Mouse (Mus musculus) urinary bladder, postnatal 36 days (tissue): ENCODE data around the gene Tatdn3.

Experiments used
- DNase-seq, 2 experiments: peaks; one replicate each; pipeline ENCODE4 v3.0.0; 2022; ENCODE audit warnings: low spot score in 2 of 2, mixed read lengths in 1 of 2

Gene Tatdn3

DNA sequence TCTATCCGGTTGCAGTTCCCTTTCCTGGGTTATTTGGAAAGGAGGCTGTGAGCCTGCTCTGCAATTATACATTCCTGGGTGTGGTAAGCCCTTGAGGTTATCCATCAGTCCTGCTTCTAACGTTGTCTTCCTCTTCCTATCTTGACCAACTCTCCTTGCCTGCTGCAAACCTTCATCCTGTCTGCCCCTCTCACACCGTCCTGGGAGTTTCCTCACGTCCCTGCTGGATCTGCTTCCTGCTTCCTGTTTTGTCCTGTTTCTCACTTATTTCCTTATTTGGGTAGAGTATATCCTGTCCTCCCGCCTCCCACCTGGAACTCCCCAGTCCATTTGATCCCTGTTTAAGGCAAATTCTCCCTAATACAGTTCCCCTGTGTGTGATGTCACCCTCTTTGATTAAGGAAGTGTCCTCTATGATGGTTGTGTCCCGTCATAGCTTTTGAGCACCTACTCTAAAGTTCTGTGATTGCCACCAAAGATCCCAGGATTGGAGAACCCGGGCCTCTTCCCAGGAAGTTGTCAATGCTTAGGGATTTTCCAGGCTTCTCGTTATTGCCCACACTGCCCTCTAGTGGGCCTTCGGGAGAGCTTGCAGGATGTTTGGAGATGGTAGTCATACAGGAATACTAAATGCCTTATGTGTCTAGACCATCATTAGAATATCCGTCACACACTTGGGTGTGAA, 12.6 kb upstream of the Tatdn3 start:
- DNase-seq, result peak; percentile 28 to 38

DNA sequence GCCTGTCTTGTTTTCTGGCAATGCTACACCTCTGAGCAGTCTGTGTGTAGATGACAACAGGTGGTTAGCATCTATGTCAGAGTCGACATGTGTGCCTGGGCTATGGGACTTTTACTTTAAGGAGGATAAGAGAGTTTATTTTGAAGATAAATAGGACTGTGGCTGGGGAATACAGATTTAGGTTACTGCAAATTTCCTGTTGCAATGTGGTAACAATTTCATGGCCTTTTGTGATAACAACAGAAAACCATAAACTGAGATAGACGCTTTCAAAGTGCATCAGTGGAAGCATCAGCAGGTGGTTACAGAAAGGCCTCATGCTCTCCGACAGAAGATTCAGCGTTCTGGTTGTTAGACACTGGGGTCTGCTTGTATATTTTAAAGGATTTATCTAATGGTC, 10.8 kb upstream of the Tatdn3 start:
- no peak for DNase-seq

DNA sequence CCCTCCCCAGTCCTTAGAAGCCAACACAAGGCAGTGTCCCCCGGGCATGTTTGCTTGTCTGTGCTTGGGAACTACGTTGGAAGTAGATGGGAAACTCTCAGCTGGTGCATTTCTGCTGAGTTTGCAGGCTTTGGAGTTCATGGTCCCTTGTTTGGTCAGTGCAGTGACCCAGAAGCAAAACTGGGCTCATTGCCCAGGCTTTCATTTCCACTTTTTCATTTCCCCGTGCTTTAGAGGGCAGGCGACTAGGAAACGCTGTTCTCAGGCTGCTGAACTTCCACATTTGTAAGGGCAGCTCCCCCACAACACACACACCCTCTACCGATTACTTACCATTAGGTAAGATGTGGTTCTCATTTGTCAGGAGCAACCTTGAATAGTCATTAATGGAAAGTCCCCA, 10.3 kb upstream of the Tatdn3 start:
- DNase-seq, result peak in 1 of 2 experiments; percentile 47

DNA sequence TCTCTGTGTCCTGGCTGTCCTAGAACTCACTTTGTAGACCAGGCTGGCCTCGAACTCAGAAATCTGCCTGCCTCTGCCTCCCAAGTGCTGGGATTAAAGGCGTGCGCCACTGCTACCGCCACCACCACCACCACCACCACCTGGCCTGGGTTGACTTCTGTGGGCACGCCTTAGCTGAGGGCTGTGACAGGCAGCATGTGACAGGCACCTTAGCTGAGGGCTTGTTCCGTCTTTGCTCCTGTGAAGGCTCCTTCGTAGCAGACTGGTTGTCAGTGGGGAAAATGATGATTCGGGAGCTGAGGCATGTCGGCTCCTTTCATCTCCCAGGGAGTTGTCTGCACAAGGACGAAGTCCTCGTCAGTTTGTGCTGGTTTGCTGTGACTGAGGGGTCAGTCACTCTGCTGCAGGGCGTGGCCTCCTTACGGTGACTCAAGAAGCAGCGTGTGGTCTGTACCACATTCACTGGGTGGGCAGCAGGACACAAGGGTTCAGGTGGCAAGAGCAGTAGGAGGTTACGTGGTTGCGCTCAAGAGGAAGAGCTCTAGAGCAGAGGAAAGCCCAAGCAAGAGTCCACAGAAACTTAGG, 9.7 kb upstream of the Tatdn3 start:
- DNase-seq, result no peak

DNA sequence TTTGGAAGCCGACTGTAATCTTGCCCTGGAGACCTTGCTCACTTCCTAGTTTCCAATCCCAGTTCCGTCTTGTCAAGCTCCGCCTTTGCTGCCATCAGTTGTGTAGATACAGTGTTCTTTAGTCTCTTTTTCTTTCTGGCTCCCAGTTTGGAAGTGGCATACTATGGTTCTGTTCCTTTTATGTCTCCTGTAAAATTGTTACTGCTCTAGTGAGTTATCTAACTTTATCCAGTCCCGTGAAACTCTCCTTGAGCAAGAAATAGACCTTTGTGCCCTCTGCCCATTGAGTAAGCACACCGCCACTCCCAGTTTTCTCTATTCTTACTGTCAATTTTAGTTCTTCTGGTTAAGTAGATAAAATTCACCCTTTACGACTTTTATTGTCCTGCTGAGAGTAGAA, 8.9 kb upstream of the Tatdn3 start:
- no peak for DNase-seq

DNA sequence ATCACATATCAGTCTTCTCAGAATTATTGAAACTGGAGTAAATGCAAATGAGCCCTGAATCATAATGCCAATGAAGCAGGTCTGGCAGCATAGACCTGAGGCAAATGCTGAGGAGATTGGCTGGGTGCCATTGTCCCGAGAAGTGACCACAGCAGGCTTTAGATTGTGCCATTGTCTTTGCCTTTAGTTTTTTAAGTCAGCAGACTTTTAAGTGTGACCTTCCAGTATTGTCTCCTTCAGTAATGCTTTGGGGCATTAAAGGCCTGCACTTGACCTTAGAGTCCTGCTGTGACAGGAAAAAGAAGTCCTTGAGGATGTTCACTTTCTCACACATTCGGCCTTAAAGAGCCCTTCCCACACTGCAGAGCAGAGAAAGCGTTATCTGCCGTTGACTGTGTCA, 7.5 kb upstream of the Tatdn3 start:
- no peak for DNase-seq

DNA sequence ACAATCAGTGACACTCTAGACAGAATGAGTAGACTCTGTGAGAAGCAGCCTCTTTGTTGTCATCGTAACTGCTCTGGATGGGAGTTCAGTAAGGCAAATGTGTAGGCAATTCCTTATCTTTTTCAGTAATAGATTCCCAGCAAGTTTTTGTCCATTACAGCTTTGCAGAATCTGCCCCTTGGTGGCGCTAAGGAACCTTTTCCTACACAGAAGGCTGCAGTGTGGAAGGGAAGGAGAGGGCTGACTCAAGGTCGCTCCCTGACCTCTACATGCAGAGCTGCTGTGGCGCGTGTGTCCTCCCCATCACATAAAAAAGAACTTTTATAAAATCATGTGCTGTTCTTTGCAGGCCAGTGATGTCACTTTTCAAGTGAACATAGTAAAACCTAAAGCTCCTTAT, 5.6 kb upstream of the Tatdn3 start:
- DNase-seq, result no peak

DNA sequence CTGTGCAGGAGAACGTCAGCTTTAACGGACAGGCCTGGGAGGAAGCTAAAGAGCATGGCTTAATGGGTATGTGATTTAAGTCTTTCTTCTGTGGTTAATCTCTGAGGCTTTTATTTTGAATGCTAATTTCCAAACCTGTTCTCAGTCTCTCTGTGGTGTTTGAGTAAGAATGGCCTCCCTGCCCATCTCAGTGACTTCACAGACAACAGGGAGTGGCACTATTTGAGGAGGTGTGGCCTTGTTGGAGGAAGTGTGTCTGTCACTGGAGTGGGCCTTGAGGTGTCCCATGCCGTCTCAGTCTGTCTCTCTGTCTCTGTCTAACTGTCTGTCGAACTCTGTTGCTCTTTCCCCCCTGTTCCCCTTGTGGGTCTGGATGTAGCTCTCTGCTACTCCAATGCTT, 2.5 kb upstream of the Tatdn3 start:
- DNase-seq, result no peak

DNA sequence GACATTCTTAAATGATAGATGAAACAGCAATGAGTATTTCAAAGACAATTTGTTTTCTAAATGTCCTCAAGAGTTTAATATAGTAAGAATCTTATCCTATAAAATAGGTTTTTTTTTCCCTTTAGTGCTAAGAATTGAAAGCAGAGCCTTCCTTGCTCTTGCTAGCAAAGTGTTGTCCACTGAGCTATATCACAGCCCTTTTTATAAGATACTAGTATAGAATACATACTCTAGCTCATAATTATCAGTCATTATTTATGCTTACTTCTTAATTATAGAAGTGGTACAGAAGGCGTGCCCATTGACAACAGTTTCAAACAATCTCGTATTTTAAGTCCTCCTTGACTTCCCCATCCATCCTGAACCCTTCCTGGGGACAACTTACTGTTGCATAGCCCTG, 1.8 kb upstream of the Tatdn3 start:
- no peak for DNase-seq

DNA sequence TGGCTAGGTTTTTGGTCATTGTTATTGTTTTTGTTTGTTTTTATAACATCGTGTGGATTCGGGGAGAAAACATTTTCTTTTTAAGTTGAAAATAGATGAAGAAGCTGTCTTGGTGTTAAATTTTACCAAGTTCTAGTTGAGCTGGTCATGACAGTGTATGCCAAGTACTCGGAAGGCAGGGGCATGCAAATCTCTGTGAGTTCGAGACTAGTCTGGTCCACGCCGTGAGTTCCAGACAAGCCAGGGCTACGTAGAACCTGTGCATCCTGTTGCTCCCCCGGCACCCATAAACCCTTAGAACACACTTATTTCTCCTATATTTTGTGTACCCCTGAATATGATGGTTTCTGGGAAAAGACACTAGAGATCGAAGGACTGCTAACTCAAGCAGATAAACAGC, 968 bp upstream of the Tatdn3 start:
- no peak for DNase-seq

DNA sequence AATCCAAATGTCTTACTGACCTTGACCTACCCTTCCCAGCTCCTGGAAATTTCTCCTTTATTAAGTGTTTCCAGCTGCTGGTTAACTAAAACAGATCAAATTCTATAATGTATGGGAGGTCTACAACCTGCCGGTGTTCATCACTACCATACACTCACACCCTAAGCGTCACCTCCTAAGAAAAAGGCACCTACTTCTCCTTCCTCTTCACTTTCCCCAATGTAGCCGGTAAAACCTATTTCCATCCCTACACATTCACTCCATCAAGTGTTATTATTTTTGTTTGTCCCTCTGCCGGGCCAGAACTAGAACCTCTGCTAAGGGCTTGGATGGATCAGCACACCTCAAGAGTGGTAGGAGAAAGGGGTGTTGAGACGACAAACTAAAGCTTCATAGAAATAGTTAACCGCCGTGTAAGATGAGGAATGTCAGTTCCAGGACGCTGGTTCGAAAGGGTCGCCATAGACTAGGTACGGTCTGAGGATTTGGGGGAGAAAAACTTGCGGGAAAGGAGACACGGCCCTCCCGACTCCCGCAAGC, 421 bp downstream of the Tatdn3 start:
- DNase-seq, result no peak

DNA sequence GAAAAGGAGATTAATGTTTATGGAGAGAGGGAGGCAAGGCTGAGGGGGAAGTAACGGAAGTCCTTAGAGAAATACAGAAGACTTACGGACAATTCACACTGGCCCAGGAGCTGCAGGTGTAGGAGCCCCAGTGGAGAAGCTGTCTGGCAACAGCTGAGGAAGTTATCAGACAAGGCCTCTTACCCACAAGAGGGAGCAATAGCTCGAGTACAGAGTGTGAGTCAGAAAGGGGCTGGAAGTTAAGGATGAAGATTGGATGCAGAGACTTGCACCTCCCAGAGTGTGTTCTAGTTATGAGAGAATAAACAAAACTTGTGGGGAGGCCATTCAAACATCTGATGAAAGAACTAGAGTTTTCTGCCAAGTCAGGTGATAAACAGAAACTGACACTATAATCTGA, 5.3 kb downstream of the Tatdn3 start:
- no peak for DNase-seq

DNA sequence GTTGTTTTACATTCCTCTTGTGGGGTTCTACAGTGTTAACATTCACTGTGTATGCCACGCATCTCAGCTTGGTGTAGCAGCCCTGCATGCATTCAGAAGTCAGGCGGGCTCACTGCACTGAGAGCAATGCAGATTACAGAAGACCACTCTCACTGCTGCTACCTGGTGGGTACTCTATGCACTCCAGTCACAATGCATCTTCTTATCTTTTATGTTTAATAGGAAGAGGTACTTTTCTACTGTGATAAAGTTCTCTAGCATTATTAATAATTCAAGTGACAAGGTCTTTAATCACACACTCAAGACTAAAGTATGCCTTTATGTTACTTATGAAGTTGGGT, 7.2 kb downstream of the Tatdn3 start:
- no peak for DNase-seq

DNA sequence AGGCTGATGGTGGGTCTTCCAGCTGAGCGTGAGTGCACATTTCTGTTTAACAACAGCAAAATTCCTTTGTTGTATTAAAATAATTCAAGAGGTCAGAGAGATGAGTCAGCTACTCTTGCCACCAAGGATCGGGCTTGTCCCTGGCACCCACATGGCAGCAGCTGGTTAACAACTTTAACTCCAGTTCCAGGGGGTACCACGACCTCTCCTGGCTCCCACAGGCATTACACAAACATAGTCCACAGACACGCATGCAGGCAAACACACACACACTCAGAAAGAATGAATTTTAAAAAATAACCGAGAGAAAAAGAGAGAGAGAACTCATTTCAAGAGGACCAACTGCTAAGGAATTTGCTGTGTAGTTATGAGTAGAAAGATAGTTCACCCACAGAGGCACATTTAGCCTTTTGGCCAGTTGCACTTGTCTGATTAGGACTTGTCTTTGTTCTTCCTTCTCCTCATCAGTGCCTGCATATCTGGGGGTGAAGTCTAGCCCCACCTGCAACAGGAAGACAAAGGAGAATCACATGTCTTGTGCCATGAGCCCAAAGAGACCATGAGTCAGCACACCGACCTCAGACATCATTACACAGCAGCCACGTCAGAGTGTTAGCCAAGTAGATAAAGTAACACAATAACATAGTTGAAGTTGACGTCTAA, 7.7 kb downstream of the Tatdn3 start:
- no peak for DNase-seq

DNA sequence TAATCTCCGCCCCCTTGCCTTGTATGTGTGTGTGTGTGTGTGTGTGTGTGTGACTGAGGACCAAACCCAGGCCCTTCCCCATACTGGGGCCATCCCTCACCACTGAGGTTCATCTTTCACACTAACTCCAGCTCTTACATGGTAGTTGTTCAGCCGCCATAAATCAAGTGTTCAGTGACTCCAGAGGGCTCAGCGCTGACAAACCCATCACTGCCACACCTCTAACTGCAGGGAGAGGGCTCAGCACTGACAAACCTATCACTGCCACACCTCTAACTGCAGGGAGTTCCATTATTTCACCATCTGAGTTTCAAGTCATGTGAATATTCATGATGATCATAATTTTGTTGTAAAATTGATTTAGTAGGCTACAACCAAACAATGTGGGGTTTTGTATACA, 9.2 kb downstream of the Tatdn3 start:
- DNase-seq, result no peak

DNA sequence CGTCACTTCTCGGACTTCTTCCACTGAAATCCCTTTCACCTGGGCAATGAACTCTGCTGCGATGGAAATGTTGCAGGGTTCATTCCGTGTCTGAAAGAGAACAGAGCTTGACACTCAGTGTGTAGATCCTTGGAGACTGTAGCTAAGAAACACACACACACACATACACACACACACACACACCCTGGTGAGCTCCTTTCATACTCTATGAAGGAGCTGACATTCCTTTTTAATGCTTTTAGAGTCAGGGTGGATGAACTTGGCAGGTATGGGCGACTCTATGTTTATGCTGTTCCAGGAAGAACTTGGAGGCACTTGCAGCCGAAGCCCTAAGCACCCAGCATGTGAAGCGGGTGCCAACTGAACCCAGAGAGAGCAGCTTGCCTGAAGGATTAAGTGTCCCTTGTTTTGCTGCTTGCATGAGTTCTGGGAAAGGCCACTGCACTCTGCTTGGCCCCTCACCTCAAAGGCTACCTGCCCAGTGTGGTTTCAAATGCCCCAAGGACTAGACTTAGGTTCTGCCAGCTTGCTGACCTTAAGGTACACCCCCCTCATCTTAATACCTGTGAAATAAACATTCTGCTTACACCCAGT, 16.4 kb downstream of the Tatdn3 start:
- DNase-seq, result peak in 1 of 2 experiments; percentile 26

DNA sequence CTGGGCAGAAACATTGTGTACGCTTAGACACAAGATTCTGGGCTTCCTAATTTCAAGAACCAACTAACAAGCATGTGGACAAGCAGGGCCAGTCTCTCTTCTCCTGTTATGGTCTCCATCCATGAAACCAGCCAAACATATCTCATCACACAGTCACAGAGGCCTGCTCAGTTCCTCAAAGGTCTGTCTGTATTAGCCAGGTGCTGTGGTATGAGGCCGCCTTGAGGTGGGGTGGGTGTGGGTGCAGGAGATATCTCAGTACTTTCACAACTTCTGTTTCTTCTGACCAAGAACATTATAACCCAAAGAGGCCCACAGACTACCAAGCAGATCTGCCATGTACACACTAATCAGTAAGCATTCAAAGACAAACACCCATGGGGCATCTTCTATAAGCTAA, 17.5 kb downstream of the Tatdn3 start:
- DNase-seq, result no peak

DNA sequence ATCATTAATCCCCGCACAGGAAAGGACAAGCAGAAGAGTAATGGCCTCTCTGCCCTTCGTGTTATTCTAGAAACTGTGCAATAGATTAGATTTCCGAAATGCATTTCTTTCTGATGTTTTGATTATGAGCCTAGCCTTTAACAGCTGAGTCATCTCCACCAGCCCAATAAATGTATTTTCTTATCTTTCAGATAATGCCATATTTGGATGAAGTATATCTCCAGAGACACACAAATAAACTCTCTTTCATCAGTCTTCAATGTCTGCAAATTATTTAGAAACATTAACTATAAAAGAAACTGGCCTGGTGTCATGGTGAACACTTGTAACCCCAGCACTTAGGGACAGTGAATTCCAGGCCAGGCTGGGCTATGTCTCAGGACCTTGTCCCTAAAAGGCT, 20.0 kb downstream of the Tatdn3 start:
- DNase-seq, result no peak

DNA sequence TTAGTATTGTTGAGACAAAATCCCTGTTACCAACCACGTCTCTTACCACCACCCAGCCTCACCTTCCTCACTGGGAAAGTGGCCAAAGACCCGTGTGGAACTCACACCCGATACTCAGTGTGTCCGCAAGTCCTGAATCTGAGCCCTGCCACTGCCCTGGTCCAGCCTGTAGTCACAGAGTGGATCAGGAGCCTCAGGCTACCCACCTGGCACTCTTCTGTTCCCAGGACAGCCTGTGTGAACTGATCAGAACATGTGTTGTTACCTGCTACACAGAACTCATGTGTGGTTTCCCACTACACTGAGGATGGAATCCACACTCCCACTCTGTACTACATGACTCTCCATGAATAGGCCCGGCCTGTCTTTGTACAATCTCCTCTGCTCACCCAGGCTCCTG, 20.6 kb downstream of the Tatdn3 start:
- DNase-seq, result no peak

DNA sequence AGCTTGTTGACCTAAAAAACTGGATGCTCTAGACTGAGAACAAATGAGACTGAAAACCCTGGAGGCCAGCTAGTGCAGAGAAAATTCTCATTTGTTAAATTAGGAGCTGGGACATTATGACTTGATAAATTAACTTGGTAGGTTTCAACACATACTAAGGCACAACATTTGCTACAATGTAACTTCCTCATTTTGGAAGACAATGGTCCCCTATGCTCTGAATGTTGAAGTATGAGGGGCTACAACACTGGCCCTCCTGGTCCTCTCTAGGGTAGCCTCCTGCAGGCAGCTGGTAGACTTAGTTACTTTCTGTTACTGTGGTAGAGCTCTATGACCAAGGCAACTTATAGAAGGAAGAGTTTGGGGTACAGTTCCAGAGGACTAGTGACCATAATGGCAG, 21.4 kb downstream of the Tatdn3 start:
- no peak for DNase-seq

DNA sequence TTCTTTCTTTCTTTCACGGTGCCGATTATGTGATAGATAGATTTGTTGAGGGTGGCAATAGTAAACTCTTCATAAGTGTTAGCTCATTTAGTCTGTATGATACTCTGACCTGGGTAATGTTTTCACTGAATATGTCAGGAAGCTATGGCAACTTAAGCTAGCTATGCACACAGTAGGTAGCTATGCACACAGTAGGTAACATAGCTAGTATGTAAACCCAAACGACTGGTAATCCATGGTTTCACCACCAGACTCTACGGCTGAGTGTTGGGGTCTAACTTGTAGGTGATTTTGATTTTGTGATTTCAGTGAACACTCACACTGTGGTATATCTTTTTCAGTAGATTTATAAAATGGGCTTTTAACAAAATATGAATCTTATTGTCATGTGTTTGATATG, 24.7 kb downstream of the Tatdn3 start:
- no peak for DNase-seq

DNA sequence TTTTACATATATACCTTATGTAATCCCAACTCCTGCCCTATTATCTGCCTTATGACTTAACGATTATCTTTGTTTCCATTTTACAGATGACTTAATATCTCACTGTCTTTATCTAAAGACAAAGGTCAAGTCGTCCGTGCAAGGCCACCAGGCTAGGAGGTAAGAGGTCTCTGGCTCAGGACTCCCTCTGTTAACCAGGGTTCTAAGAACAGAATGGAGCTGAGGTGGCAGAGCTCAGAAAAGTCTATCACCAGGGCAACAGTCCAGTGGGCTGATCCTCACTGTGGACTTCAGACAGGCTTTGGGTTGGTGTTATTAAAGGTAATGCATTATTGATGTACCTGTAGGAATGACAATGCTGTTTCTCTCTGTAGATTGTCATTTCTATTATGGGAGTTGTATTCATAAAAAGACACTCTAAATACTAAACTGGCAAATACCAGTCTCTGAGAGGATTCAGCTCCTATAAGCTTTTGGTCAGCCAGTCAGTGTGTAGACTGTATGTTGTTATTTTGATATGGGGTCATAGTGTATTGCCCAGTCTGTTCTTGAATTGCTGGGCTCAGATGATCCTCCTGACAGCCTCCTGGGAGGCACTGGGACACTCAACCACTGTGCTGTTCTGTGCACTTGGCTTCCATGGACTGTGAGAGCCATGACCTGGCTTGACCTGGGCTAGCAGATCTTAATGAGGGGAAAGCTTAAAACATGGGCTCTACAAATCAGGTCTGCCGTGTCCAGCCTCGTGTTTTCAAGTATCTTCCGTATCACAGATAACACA, 26.0 kb downstream of the Tatdn3 start, which contains the start of gene Spata45:
Gene Spata45, plus strand, starts transcription at position 86 of the 781 bp plus-strand sequence.
- DNase-seq, result no peak
